Mouse (Mus musculus): ENCODE data around the gene Tldc2.
A peak's percentile ranks its signal among the peaks of the same experiment; 100 is the strongest.

Gene Tldc2

GRCm38 (mm10) chr2:157078059-157078792, 8.6 kb upstream of the Tldc2 start:
- no peak for DNase-seq (ENCODE audit: low read depth, low spot score)

DNA sequence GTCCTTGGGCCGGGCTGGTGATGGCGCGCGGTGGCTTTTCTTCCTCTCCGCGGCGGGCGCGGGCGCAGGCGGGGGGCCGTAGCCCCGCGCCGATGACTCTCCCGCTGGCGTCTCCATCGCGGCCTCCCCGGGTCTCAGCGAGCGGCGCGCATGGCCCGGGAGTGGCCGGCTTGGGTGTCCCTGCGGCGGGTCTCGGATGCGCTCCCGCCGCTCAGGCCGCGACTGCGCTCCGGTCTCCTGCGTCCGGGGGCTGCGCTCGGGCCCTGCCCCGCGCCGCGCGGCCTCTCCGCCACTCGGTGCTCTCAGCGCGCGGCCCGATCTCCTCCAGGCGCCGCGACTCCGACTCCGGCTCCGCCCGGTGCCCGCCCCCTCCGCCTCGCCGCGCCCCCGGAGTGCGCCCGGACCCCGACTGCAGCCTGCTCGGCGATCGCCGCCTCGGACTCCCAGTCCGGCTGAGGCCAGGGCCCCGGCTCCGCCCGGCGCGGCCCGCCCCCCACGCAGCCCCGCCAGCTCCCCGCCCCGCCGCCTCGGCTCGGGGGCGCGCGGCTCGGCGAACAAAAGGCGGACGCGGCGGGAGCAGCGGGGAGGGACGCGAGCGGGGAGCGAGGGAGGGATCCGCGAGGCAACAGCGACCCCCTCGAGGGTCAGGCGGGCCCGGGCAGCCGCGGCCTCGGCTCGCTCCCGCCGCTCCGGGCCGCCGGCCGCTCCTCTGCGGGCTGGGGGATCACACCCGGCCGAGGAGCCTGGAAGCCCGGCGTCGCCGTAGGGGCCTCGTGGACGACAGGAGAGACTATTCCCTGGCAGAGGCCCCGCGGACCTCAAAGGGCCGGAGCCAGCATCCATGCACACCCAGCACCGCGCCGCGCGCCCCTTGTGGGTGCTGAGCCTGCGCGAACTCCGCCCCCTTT, 7.8 kb upstream of the Tldc2 start, which contains the start of gene Soga1:
Gene Soga1, minus strand, starts transcription at position 462 of the 908 bp plus-strand sequence.
- no peak for DNase-seq (ENCODE audit: low read depth, low spot score)

DNA sequence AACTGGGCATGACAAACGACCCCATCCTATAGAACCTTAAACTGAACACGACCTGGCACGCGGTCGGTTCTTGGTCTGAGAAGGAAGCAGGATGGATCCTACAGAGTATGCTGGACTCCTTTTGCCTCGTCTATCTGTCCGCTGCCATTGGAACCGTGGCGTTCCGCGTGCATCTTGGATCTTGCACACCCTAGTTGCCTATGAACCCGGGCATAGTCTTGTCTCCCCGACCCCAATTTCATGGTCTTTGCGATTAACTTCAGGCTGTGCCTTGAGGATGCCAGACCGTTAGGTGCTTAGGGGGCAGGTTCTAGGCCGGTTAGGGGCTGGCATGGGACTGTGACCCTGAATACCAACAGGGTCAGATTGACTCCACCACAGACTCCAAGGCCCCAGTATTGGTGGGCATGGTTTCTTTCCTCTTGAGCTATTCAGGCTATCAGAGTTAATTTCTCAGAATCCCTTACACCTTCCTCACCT, 7.1 kb upstream of the Tldc2 start:
- no peak for DNase-seq (ENCODE audit: low read depth, low spot score)

DNA sequence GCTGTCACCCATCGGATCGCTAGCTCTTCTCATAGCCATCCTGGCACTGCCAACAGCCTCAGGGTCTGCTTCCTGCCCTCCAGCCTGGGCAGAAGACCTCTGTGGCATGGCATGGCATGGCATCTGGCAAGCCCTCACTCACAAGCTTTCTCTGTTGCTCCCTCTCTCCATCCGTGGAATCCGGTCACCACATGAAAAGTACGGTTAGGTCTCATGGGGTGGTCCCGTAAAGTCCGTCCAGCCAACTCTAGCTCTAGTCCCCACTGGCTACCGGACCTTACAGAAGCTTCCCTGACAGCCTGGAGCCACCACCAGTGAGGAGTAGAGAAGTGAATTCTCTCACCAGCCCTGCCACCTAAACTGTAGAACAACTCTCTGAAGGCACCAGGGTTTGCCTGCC, 5.5 kb upstream of the Tldc2 start:
- no peak for DNase-seq (ENCODE audit: low read depth, low spot score)

DNA sequence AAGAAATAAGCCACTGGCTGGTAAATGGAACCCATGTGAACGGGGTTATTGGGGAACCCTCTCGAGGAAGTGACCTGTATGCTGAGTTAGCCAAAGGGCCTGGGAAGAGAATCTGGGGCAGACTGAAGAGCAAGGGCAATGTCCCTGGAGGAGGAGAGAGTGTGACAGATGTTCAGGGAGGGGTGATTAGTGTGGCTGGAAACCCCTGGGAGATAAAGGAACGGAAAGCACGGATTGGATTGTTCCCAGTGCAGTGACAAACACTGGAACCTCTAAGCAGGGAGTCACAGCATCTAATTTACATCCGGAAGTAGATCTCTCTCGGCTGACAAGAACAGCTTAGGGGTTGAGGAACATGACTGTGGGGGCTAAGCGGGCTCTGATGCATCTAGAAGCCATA, 4.9 kb upstream of the Tldc2 start:
- no peak for DNase-seq (ENCODE audit: low read depth, low spot score)

- no peak for DNase-seq (ENCODE audit: low read depth, low spot score)
These were observed 1.8 kb upstream of the Tldc2 start for GRCm38 (mm10) chr2:157084831-157085585.

GRCm38 (mm10) chr2:157087536-157088317, 872 bp downstream of the Tldc2 start:
- no peak for DNase-seq (ENCODE audit: low read depth, low spot score)

DNA sequence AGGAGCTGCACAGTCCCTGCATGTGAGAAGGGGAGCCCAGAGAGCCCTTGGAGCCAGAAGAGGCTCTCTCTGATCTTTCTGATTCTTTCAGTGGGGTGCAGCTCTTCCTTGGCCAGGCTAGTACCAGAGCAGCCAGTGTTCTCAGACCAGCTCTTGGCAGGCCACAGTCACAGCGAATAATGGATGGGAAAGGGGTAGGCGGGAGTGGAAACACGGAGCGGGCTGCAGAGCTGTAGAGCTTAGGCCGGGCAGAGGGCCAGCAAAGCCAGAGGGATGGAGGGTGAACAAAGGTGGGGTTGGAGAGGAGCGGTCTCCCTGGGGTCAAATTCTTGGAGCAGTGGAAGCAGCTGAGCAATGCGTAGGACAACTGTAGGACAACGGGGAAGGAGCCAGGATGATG, 5.2 kb downstream of the Tldc2 start:
- DNase-seq (ENCODE audit: low read depth, low spot score) = no peak

DNA sequence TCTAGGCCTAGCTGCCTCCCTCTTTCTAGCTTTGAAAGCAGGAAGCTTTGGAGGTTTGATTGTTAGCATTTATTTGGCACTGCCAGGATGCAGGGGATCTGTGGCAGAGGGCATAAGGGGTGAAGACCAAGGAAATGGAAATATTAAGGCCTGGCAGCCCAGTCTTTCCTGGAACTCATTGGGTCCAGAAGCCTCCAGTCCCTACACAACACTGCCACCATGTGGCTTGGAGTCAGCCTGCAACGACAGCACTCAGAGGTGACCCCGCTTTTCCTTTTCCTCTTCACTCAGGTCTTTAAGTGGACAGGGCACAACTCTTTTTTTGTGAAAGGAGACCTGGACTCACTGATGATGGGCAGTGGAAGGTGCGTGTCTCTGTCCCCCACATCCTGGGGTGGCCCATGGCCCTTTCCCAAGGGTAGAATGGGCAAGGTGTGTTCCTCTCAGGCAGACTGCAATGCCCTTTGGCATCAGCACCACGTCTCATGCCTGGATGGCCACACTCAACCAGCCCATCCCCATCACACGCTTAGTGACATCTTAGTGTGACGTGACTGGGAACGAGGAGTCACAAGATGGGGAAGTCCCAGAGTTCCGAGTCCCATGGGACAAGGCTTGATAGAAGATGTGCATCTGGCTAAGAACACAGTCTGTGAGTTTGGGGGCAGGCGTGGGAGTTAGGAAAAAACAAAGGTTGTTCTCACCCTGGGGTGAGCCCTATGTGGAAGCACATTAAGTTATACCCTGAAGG, 8.3 kb downstream of the Tldc2 start:
- DNase-seq (ENCODE audit: low read depth, low spot score) = peak; percentile 53

DNA sequence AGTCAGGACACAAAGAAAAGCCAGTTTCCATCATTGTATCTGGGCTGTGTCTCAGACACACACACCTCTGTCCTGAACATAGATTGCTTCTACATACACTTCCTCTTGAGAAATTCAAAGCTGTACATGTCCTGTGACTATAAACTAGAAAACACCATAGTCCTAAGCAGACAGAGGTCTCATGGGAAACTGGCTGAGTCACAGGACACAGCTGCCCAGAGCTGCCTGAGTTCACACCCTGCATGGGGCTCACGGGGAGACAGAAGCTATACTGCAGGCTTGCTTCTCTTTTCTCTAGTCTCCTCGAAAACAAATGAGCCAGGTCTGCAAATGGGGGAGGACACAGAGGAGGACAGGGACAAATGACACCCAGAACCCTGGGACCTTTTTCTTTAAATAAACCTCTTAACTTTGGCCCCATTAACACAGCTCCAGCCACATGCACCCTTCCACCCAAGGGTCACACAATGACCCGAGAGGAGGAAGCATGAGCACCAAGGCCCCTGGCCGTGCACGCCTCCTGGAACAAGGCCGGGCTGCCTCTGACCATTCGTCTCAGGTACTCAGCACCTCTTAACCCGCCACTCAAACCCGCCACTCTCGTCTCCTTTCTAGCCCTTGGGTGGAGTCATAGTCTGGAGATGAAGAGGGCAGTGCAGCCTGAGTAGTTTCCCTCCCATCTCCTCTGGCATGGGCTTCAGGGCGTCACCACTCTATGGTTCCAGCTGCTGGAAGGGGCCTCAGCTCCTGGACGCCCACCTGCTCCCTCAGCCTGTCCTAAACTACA, 12.9 kb downstream of the Tldc2 start:
- DNase-seq (ENCODE audit: low read depth, low spot score) = no peak

GRCm38 (mm10) chr2:157100319-157100605, 13.4 kb downstream of the Tldc2 start:
- no peak for DNase-seq (ENCODE audit: low read depth, low spot score)

DNA sequence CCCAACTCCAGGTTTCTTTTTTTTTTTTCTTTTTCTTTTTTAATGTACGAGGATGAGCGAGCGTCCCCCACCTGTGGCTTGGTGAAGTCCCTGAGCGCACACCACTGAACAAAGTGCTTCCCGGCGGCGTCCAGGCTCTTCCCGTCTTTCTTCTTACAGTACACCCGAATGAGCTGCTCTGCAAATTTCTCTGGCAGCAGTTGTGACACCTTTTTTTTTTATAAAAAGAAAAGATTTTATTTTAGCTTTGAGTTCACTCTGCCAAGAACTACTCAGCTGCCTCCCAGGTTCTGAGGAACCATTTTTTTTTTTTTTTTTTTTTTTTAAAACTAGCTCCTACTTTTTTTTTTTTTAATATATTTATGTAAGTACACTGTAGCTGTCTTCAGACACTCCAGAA, 14.8 kb downstream of the Tldc2 start:
- no peak for DNase-seq (ENCODE audit: low read depth, low spot score)

GRCm38 (mm10) chr2:157102256-157102655, 15.4 kb downstream of the Tldc2 start:
- DNase-seq (ENCODE audit: low read depth, low spot score) = no peak

DNA sequence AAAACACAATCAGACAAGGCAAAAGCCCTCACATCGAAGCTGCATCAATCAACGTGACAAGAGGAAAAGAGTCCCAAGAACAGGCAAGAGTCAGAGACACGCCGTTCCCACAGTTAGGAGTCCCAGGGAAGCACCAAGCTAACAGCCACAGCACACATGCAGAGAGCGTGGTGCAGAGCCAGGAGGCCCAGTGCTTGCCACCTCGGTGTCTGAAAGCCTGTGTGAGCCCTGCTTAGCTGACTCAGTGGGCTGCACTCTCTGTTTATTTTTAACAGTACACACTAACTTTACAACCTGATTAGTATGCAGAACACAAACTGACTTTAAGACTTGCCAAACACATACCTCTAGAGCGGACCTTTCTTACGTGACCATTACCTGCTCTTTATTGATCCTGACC, 17.6 kb downstream of the Tldc2 start:
- no peak for DNase-seq (ENCODE audit: low read depth, low spot score)

DNA sequence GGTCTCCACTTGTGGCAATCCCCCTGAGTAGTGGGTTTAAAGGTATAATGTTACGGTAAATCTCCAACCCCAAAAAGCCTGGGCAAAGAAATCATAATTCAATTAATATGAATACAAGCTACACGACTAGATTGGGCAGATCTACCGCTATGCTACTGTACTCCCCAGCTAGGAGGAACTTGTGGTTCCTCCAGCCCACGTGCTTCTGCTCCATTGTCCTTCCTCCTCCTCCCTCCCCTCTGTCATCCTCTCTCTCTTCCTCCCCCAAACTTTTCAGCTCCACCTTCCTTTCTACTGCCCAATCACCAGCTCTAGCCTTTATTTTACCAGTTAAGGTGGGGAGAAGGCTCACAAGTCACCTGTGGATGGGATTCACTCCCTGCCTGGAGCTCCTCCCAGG, 21.4 kb downstream of the Tldc2 start:
- no peak for DNase-seq (ENCODE audit: low read depth, low spot score)

GRCm38 (mm10) chr2:157116964-157117363, 30.1 kb downstream of the Tldc2 start:
- peak; percentile 53 for DNase-seq (ENCODE audit: low read depth, low spot score)

- DNase-seq (ENCODE audit: low read depth, low spot score) = no peak
These were observed 31.7 kb downstream of the Tldc2 start for GRCm38 (mm10) chr2:157118556-157118955.

DNA sequence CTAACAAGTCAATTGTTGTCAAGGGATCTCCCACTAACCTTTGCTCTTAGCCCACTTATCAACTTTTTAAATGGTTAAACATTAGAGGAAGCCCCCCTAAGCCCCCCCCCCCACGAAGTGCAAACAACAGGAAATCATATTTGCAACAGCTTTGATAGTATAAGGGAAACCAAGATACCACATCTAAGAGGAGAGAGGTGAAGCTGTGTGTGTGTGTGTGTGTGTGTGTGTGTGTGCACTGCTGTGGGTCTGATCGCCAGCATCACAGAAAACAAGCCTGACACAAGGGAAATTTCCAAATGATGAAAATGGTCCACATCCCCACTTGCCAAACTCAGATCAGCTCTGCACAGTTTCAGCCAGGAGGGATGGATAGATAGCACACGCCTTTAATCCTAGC, 32.2 kb downstream of the Tldc2 start:
- no peak for DNase-seq (ENCODE audit: low read depth, low spot score)

DNA sequence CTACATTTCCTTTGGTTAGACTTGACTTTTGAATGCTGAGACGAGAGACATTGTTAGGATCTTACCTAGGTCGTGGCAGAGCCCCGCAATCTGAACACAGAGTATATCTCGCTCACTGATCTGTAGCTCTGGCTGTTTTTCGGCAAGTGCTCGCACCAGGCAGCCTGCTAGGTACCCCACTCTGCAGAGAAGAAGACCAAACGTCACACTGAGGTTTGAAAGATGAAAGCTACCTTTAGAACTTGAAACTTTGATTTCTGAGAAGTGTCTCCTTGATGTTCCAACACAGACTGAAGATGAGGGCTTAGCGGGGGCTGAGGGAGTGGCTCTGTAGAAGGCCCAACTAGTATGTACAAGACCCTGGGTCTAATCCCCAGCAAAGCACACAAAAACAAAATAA, 34.9 kb downstream of the Tldc2 start:
- no peak for DNase-seq (ENCODE audit: low read depth, low spot score)

DNA sequence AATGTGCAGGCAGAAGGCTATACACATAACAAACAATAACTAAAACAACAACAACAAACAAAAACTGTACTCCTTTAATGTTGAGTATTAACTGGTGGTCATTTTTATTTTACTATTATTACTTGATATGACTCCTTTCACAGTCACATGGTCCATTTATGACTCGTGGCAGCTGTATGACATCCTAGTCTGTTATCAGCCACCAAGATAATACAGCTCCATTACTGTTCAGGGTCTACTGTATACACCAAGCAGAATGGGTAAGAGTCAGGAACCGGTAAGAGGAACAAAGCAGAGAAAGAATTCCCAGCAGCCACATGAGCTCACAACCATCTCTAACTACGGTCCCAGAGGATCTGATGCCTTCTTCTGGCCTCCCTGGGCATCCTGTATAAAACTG, 38.4 kb downstream of the Tldc2 start:
- no peak for DNase-seq (ENCODE audit: low read depth, low spot score)
